Mouse (Mus musculus): ENCODE measurements around the gene Gm47969.
"Not testable (repeated sequence)": the region's sequence is repeated elsewhere in the genome, so short reads cannot be mapped to it uniquely, and the experiment has no call there.

The Gm47969 gene

DNA sequence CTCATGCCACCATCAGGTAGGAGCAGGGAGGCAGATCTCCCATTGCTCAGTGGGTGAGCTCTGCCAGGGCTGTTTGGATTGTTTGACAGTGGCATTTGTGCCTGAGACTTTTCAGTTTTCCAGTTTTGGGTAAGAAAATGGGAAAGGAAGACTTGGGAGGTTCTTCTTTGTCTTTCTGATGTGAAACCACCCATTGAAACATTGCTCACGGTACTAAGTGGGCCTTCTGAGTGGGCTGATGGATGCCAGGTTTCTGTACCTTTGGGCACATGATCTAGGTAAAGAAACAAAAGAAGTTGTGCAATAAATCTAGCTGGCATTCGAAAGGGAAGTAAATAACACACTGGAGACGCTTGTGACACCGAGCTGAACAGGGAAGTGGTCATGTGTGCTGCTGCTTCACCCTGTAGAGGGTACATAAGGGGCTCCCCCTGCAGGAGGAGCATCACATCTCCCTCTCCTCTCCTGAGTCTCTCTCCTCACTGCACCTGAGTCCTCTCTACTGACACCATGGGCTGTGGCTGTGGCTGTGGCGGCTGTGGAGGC, at the start of gene Gm47969:
TSS of gene Gm47969 (plus strand) at position 51 of the 546 bp plus-strand sequence.
- no peak for DNase-seq (ENCODE audit: low spot score in 2 of 2)

DNA sequence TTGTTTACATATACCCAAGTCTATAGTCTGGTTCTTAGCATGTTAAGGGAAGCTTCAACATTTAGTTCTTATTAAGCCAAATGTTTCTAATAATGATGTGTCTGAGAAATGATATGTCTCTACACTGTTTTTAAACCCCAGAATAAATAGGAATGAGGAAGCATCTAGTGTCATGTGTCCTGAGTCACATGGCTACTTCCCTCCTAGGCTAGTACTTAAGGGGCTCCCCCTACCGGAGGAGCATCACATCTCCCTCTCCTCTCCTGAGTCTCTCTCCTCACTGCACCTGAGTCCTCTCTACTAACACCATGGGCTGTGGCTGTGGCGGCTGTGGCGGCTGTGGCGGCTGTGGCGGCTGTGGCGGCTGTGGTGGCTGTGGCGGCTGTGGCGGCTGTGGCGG, 44.4 kb upstream of the Gm47969 start, which contains the start of gene Gm47959:
TSS of gene Gm47959 (plus strand) at position 243 of the 400 bp plus-strand sequence.
- not testable (repeated sequence) for DNase-seq (ENCODE audit: low spot score in 2 of 2)

GRCm38 (mm10) chr1:83006218-83007179, 38.2 kb upstream of the Gm47969 start:
- no peak for DNase-seq (ENCODE audit: low spot score in 2 of 2)

GRCm38 (mm10) chr1:83007471-83007870, 37.3 kb upstream of the Gm47969 start:
- no peak for DNase-seq (ENCODE audit: low spot score in 2 of 2)

DNA sequence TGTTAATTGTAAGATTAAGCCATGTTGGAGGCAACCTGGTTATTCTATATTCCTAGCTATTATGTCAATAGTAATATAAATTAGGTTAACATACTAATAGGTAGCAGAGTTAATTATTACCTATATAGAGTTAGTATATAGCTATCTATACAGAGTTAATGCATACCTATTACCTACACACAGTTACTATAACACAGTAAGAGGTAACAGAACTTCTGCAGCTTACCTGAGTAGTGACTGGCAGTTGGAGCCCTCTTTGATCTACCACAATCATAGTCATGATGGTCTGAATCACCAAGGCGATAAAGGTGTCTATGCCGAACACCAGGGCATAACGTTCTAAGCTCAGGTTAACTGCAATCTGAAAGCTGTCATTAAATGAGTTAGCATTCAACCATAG, 30.3 kb upstream of the Gm47969 start:
- no peak for DNase-seq (ENCODE audit: low spot score in 2 of 2)

DNA sequence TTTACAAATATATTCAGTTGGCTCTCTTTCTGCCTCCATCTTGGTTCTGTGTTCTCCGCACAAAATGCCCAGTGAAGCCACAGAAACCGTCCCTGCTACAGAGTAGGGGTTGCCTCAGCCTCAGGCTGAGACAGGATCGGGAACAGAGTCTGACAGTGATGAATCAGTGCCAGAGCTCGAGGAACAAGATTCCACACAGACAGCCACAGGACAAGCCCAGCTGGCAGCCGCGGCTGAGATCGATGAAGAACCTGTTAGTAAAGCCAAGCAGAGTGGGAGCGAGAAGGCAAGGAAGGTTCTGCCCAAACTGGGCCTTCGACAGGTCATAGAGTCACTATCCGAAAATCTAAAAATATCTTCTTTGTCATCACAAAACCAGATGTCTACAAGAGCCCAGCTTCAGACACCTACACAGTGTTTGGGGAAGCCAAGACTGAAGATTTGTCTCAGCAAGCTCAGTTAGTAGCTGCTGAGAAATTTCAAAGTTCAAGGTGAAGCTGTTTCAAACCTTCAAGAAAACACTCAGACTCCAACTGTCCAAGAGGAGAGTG, 29.3 kb upstream of the Gm47969 start:
- DNase-seq (ENCODE audit: low spot score in 2 of 2): no peak

DNA sequence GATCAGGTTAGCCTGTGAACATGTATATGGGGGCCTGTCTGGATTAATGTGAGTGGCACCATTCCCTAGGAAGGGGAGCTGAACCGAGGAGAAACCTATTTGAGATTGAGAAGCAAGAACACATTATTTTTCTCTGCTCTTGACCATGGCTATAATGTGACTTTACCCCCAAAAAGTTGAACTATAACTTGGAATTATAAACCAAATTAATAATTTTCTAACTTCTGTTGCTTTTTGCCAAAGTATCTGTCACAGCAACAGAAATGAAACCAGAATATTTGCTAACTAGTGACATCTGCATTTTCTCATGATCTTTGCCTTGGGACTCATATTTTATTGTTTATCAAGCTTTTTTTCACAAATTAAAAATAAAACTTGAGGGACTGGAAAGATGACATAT, 28.2 kb upstream of the Gm47969 start:
- DNase-seq (ENCODE audit: low spot score in 2 of 2): no peak

DNA sequence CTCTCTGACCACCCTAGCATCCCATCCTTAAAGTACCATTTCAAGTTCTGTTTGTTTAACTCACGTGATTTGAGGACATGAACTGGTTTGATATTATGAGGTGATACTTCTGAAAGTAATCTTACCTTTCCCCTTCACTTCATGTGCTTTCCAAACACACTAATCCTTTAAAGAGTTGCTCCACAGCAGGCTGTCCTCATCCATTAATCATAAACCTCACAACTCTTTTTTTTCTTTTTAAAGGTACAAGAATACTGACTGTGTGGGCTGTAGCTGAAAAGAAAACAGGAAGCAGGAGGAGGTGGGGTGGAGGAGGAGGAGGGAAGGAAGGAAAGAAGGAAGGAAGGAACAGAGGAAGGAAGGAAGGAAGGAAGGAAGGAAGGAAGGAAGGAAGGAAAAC, 12.8 kb upstream of the Gm47969 start:
- no peak for DNase-seq (ENCODE audit: low spot score in 2 of 2)

GRCm38 (mm10) chr1:83032508-83032907, 12.2 kb upstream of the Gm47969 start:
- DNase-seq (ENCODE audit: low spot score in 2 of 2): no peak

DNA sequence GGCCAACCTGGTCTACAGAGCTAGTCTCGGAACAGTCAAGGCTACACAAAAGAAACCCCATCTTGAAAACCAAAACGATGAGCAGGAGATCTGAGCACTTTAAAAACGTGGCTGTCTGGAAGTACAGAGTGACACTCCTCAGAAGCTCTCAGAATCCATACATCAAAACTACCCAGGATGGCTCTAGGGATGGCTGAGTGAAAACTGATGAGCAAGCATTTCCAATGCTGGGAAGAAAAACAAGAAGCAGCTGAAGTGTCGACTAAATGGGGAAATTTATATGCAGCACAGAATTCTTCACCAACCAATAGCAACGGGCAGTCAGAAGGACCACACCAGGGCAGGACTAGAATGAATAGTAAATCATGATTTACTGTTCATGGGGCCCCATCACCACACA, 10.2 kb upstream of the Gm47969 start:
- DNase-seq (ENCODE audit: low spot score in 2 of 2): no peak

DNA sequence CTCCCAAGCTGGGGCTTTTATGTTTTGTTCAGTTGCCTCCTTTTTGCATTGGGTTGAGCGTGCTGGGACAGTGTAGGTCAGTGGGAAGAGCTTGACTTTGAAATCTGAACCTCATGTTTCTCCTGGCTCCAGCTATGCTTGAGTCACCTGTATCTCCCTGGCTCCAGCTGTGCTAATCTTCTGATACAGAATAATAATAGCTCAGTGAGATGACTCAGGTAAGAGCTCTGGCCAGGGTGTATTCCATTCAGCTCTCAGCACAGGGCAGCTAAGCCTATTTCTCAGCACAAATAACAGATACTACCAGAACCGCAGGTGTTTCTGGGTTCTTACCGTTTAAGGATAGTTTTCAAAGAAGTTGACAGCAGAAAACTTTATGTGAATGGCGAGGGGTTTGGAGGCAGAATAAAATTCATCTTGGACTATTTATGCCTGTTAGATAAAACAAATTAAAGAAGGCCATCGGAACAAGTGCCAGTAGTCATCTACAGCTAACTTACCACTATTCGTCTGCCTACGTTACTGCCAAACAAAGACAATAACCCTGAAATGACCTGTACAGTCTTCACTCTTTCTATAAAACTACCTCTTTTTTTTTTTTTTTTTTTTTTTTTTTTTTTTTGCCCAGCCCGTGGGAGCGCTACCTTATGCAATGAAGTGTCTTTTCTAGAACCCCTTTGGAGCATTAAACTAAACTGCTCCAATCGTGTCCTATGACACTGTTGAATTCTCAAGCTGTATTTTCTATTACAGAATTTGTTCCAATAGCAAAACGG, 7.7 kb upstream of the Gm47969 start:
- DNase-seq (ENCODE audit: low spot score in 2 of 2): no peak

DNA sequence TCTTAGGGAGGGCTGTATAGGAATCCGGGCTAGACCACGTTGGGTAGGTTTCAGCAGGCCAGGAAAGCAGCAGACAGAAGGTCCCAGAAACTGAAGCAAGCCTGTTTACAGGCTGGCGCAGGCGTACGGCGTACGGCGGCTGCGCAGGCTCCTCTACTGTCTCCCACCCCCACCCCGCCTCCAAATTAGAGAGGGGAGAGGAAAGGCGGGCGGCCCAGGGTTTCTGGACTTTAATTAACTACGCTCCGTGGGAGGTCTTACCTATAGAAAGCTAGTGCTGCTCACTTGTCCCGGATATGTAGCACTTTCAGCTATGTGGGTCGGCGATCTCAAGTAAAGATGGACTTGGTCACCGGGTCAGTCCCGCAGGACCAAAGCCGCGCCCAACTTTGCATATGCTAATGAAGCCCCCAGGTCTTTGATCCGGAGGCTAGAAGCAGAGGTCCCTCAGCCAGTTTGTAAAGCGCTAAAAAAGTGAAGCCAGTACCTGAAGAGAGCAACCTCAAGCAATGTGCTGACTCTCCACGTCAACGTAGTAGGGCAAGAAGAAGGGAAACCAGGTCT, 6.5 kb upstream of the Gm47969 start, which contains the start of gene Slc19a3:
TSS of gene Slc19a3 (minus strand) at position 340 of the 564 bp plus-strand sequence.
- DNase-seq (ENCODE audit: low spot score in 2 of 2): peak; percentile 16

GRCm38 (mm10) chr1:83039080-83039479, 5.7 kb upstream of the Gm47969 start:
- no peak for DNase-seq (ENCODE audit: low spot score in 2 of 2)

GRCm38 (mm10) chr1:83042380-83042779, 2.4 kb upstream of the Gm47969 start, which contains the start of gene Krtap28-10:
Krtap28-10 (minus strand) TSS chr1:83042480.
- DNase-seq (ENCODE audit: low spot score in 2 of 2): no peak

DNA sequence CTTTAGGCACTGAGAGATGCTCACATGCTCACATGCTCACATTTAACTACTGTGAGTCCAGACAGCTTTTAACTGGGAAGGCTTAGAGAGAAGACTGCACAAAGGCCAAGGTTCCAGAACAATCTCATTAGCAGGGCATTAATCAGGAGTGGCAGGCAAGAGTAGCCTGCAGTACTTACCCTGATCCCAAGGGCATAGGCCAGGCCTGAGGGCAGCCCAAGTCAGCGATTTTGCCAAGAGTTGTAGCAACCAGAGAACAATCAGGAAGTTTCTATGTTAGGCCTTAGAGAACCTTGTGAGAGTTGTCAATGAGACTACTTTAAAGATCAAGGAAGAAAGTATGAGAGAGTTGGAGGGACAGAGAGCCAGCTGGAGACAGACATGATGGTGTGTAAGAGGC, 13.7 kb downstream of the Gm47969 start:
- DNase-seq (ENCODE audit: low spot score in 2 of 2): no peak

- no peak for DNase-seq (ENCODE audit: low spot score in 2 of 2)
Observed at GRCm38 (mm10) chr1:83059278-83059677, 14.5 kb downstream of the Gm47969 start, which contains the start of gene A030005K14Rik. A030005K14Rik (minus strand) TSS chr1:83059378.

DNA sequence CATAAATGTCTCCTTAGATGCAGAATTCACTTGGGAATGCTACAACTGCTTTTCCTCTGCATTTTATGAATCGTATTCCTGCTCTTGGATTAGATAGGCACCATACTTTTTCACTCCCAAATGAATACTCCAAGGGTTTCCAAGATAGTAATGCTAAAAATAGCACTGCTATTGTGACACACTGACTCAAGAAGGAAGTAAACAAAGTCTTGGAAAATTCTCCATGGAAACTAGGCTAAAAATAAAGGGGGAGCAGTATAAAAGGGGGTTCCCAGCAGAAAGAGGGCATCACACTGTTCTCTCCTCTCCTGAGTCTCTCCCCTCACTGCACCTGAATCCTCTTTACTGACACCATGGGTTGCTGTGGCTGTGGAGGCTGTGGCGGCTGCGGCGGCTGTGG, 15.9 kb downstream of the Gm47969 start, which contains the start of gene Krtap28-13:
TSS of gene Krtap28-13 (plus strand) at position 288 of the 400 bp plus-strand sequence.
- no peak for DNase-seq (ENCODE audit: low spot score in 2 of 2)

DNA sequence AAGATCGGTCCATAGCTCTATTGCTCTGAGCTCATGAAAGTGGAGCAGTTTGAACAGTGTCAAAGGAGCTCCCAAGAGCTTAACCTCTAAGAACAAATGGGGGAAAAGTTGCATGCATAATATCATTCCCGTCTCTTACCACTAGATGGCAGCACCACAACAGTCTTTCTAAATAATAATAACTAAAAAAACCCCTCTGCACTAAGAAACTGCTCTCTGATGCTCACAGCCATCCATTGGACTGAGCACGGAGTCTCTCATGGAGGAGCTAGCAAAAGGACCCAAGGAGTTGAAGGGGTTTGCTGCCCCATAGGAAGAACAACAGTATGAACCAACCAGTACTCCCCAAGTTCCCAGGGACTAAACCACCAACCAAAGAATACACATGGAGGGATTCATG, 20.1 kb downstream of the Gm47969 start:
- no peak for DNase-seq (ENCODE audit: low spot score in 2 of 2)

DNA sequence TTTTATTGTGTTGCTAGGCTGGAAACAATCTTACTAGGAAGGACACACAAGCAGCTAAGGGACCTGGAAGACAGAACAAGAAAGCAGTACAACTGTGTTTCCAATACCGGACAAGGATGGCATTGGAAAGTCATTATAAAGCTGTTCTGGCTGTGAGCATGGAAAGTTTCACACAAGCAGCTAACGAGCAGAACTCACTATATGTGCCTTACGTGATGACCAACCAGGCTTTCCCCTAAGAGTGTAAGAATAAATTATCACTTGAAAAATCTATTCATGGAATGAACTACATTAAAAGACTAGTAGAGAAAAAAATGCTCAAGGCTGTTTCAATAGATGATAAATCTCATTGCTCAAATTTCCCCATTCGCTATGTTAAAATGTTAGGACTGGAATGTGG, 21.8 kb downstream of the Gm47969 start:
- no peak for DNase-seq (ENCODE audit: low spot score in 2 of 2)

GRCm38 (mm10) chr1:83067205-83067604, 22.5 kb downstream of the Gm47969 start:
- no peak for DNase-seq (ENCODE audit: low spot score in 2 of 2)

DNA sequence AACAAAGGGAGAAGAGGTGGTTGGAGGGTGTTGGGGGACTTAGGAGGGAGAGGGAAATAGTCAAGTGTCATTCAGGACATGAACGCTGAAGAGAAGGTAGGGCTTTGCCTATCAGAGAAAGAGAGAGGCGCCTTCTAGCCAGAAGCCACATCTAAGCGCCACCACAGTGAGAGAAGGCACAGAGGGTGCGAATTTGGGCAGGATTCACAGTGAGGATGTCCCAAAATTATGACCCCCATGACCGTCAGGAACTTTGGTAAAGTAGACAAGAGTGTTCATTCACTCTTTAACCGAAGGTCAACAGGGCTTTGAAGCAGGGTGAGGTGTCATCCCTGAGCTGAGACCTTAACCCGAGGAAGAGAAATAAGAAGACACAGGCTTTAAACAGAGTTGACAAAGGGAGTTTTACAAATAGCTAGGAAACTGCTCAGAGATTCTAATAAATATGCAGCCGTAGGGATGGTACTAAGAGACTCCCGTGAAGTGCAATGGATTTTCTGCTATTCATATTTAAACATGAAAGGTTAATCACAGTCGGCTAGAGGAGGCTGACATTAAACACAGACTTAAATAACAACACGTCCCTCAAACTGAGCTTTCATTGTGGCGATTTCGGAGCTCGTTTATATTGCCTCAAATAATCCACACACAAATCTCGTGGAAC, 30.9 kb downstream of the Gm47969 start:
- DNase-seq (ENCODE audit: low spot score in 2 of 2): no peak

Data from right cerebral cortex, postnatal 36 days (tissue).